Mouse (Mus musculus) Muller cell, postnatal 12 days (primary cell): ENCODE measurements around the gene Mnat1.
"Not testable (repeated sequence)": the region's sequence is repeated elsewhere in the genome, so short reads cannot be mapped to it uniquely, and the experiment has no call there.

Experiments
- DNase-seq: peaks from one replicate; pipeline ENCODE4 v3.0.0-alpha.2; 2015; ENCODE audit errors: inconsistent ontology term

Gene Mnat1

DNA sequence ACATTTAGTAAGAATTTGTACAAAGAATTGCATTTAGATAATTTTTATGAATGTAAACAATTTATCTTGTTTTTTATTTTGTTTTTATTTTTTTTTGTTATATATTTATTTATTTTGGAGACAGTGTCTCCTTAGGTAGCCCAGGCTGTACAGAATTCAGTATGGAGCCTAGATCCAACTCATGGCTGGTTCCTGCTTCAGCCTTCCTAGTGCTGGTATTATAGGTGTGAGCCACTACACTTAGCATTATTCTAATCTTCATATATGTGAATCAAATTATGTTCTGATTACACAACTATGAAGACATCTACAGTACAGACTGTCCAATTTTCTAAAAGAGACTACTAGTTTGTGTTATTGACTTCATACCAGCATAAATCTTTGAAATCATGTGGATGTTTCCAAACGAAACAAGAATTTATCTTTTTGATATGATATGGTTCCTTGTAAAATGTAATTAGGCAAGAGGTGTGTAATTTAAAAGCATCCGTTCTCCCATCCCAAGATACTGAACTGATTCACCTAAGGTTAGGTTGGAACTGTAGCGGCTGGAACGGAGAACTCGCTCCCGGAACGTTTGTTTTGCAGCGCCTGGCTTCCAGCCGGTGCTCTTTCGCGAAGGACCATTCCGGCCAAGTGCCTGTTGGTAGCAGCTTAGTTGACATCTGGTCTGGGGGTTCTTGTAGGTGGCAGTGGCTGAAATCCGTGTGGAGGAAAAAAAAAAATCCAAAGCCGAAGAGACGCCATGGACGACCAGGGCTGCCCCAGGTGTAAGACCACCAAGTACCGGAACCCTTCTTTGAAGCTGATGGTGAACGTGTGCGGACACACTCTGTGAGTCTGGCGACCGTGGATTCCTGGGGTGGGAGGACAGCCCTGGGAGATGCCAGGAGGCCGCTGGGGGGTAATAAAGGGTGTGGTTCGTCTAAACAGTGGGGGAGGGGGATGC lies at the start of gene Mnat1:
Gene Mnat1, plus strand, starts transcription at position 625 of the 949 bp plus-strand sequence.
- peak; percentile 93 for DNase-seq

- DNase-seq: not testable (repeated sequence)
Observed at GRCm38 (mm10) chr12:73081828-73082227, 41.7 kb upstream of the Mnat1 start.

DNA sequence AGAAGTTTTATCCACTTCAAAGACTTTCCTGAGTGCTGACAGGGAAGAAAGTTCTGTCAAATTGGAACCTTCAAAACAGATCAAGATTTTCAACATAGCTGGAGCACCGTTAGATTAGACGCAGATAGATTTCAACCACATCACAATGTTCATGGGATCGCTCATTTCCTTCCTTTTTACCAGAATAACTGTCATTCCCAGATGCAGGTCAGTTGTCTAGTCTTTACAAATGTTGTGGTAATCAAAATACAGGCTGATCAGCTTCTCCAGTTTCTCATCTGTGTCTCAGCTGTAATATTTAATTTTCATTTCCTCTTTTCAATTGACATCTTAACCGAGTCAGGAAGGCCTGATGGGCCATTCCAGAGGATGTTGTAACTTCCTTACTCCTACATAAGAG lies 39.7 kb upstream of the Mnat1 start:
- DNase-seq: no peak

DNA sequence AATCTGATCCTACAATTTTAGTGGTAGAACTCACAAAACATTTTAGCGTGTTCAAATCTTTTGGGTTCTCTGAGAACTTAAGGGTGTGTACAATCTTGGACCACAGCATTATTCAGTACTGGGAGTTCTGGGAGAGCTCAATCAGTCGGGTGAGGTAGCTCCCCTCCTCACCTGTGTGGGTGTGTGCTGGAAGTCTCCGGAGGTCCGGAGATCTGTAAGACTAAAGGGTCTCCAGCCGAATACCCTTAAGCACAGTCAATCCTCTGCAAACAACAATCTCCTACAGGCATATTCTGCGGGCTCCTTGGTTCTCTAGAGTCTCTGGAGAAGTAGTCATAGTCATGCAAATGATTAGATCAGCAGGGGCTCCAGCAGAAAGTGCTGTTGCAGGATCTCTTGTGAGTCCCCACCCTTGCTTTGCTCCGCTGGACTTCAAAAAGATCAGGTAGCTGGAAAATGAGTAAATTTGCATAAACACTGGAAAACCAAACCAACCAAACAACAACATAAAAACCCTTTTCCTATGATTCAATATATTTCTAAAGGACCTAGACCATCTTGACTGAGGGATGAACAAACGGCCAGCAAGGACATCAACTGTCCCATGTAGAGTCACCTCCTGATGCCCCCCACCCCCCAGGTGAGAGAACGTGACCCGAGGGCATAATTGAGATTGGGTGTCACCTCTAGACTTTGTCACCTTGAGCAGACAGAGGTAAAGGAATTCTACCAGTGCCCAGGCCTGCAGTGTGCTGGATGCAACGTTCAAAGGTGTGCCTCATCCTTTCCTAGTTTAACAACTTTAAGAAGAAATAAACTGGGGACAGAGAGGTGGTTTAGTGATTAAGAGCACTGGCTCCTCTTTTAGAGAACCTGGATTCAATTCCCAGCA lies 37.5 kb upstream of the Mnat1 start:
- DNase-seq: no peak

DNA sequence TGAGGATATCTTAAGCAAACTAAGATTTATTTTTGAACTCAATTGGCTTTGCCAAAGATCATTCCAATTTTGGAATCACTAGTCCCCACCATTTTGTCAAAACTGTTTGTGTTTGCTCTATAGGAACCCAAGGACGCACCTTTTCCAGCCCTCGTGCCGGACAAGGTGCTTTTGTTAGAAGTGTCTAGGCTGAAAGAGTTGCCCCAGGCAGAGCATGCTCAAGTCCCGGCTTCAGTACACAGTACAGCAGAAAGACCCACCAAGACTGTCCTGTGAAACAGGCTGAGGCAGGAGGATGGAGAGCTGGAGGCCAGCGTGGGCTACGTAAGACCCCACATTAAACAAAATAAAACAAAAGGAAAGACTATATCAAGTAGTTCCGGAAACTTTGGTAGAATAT lies 36.4 kb upstream of the Mnat1 start:
- no peak for DNase-seq

DNA sequence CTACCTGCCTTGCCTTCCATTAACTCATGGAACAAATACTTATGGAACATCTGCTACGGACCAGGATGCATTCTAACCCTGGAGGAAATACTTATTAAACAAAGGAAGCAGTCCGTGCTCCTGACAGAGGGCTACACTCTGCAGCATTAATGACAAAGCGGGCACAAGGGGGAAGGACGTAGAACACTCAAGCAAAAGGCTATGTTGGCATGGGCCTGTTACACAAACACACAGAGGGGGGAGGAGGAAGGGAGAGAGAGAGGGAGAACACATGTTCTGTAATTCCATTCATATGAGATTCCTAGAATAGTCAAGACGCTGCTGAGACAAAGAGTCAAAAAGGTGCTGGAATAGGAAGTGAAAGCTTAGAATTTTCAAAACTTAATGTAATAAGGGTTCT lies 35.0 kb upstream of the Mnat1 start:
- DNase-seq: no peak

GRCm38 (mm10) chr12:73088911-73089310 lies 34.6 kb upstream of the Mnat1 start:
- DNase-seq: peak; percentile 10

DNA sequence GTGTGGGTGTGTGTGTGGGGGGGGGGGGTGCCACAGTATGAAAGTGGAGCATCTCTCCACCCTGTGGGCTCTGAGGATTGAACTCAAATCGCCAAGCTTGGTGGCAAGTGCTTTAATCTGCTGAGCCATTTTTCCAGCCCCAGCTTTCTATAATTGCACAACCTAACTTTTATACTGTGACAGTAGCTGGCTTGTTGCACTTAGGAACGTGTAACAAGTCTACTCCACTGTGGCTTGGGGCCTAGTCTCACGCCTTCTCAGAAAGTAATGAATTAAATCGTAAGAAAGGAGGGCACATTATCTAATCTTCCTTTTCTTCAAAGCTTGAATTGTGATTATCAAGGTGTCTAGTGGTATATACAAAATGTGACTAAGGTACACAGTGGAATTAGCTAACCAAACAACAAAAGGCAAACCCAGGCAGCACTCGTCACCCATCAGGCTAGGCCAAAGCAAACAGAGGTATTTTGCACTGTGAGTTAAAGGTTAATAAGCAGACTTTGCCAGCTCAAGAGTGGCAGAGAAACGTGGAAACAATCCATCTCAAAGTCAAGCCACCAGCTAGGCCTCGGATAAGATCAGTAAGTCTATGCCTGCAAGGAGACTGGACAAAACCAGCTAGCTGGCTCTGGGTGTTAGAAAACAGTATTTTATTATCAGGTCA lies 32.7 kb upstream of the Mnat1 start:
- no peak for DNase-seq

DNA sequence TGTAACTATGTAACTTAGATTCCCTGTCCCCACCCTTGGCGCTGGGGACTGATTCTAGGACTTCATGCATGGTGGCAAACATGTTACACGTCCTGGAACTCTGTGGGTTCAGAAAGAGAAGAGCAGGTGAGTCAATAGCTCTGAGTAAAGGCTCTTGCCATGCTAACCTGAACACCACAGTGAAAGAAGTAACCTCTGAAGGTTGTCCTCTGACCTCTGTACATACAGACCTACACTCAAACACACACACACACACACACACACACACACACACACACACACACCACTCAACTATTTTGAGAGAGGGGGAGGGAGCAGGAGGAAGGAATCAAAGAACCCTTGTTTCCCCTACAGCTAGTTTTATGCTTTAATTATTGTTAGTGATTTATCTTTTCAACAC lies 29.3 kb upstream of the Mnat1 start:
- DNase-seq: no peak

DNA sequence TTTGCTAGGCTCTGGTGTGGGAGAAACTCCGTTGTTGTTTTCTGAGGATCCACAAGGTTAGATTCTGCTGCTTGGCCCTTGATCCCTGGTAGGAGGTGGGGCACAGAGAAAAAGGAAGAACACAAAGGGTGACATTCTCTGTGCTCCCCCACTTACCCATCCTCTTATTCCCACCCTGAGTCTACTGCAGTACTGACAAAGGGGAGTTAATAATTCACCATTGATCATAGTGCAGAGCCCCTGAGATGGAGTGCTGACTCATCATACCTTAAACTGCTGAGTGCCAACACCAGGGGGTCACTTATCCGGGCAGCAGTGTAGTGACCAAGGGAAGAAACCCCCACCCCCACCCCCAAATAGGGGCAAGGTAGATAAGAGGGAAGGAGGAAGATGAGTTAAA lies 28.9 kb upstream of the Mnat1 start:
- DNase-seq: no peak

- DNase-seq: not testable (repeated sequence)
Observed at GRCm38 (mm10) chr12:73096177-73096576, 27.3 kb upstream of the Mnat1 start.

DNA sequence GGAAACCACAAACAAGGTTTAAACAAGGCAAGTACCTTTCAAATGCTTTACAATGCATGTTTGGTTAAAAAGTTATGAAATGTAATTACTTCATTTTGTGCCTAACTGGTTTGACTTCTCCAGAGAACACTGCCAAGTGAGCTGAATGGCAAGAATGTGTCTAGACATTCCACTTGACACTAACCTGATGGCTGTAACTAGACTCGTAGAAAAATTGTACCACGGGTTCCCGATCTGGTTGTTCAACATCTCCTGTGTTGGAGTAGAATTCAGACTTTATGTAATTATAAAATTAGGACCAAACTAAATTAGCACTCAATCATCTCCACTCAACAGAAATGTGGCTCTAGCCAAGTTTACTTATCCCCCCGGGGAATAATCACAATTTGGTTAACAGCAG lies 24.9 kb upstream of the Mnat1 start:
- peak; percentile 35 for DNase-seq

GRCm38 (mm10) chr12:73103713-73104112 lies 19.8 kb upstream of the Mnat1 start:
- DNase-seq: no peak

GRCm38 (mm10) chr12:73107821-73108220 lies 15.7 kb upstream of the Mnat1 start:
- peak; percentile 27 for DNase-seq

GRCm38 (mm10) chr12:73110431-73111111 lies 12.9 kb upstream of the Mnat1 start:
- peak; percentile 53 for DNase-seq

DNA sequence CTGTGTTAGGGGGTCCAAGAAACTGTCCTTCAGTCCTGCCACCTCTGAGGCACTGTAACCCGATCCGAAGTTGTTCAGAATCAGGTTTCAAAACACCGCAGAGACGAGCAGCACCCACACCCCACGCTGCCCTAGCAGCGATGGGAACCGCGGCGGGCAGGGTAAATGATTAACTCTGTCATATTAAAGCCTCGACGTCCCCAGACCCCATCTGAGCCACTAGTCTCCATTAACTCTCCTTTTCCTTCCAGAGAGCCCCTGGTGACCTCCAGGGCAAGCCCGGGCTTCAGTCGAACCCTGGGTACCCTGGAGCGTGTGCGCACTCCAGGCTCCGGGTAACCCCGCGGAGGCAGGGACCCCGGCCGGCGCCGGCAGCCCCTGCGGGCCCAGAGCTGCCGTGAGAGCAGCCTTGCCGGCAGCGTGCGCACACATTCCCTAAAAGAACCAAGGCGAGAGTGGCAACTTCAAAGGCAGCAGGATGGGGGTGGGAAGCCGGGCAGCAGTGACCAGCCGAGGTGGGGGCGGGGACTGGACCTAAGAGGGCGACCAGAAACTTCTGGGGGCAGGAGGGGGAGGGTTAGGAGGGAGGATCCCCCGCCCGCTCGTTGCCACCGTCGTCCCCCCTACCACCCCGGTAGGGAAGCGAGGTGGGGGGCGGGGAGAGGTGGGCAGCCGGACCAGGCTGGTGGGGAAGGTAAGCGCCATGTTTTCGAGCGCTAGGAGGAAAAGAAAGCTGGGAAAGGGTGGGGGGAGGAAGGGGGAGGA lies 11.8 kb upstream of the Mnat1 start:
- peak; percentile 70 for DNase-seq

DNA sequence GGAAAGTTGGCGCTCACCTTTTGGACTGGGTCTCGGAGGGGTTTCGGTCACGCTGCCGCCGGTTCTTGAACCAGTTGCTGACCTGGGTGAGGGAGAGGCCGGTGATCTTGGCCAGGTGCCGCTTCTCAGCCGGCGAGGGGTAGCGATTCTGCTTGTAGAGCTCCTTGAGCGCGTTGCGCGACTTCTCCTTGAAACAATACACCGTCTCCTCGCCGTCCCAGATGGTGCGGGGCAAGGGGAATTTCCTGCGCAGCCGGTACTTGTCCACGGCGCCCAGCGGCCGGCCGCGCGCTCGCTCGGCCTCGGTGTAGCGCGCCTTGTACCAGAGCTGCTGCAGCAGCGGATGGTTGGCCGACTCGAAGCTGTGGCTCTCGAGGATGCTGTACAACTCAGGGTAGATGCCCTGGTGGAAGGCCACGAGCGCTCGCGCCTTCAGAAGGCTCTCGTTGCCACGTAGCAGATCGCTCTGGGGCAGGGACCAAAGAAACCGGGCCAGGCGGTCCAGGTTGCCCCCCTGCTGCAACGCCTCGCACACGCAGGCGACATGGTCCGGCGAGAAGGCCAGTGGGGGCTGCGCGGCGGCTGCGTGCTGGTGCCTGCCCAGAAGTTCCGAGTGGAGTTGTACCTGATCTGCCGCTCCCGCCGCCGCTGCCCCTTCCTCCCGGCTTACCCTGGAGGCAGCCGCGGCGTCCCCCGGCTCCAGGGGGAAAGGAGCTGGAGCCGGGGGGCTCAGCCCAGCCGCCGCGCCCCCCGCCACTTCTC lies 11.0 kb upstream of the Mnat1 start:
- DNase-seq: peak; percentile 58

DNA sequence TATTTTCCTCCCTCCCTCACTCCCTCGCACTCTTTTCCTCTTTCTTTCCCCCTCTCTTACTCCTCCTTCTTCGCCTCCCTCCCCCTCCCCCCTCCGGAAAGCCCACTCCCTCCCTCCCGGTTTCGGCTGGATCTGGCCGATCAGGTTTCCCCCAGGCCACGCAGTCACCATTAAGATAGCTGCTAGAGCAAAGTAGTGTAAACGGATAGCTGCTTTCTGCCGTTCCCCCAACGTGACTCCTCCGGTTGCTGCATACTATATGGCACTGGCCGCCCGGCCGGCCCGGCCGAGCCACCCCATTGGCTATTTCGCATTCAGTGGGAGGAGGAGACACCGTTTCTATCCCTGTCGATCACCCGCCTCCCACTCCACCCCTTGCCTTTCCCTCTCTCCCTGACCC lies 10.3 kb upstream of the Mnat1 start, which contains the start of gene Six4:
Gene Six4, minus strand, starts transcription at position 261 of the 400 bp plus-strand sequence.
- DNase-seq: peak; percentile 94

DNA sequence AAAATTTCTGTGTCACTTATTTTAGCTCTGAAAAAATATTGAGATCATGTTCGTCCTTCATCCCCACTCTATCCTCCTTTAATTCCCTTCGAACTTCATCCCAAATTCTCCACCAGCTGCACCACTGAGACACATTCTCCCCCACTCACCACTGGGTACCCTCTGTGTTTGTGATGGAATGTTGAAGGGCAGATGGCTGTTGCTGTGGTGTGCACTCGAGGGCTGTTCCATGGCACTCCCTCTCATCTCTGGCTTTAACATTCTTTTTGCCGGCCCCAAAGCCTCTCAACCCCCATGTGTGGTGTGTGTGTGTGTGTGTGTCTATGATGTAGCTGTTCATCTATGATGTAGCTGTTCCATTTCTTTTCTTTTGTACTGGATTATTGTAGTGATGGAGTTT lies 1.7 kb downstream of the Mnat1 start:
- peak; percentile 61 for DNase-seq

- no peak for DNase-seq
Observed at GRCm38 (mm10) chr12:73140732-73141131, 17.2 kb downstream of the Mnat1 start.
